Mouse (Mus musculus) urinary bladder, postnatal 14 days (tissue): ENCODE data around the gene Anpep.
"Not testable (repeated sequence)": the region's sequence is repeated elsewhere in the genome, so short reads cannot be mapped to it uniquely, and the experiment has no call there.

ENCODE experiments used
- DNase-seq: peaks from one replicate; pipeline ENCODE4 v3.0.0; 2021; ENCODE audit warnings: low spot score

Anpep gene

GRCm38 (mm10) chr7:79810611-79811506, 50.0 kb downstream of the Anpep start, which contains the start of gene Mesp2:
Gene Mesp2 (plus strand): TSS chr7:79810727.
- DNase-seq: peak; percentile 76

GRCm38 (mm10) chr7:79808561-79808960, 52.3 kb downstream of the Anpep start:
- DNase-seq: no peak

GRCm38 (mm10) chr7:79803887-79804286, 57.0 kb downstream of the Anpep start:
- DNase-seq: peak; percentile 50

GRCm38 (mm10) chr7:79802037-79802436, 58.8 kb downstream of the Anpep start:
- no peak for DNase-seq

GRCm38 (mm10) chr7:79801391-79801790, 59.5 kb downstream of the Anpep start:
- DNase-seq: no peak

- peak; percentile 63 for DNase-seq
Measured at GRCm38 (mm10) chr7:79800336-79800735, 60.5 kb downstream of the Anpep start.

GRCm38 (mm10) chr7:79799506-79799905, 61.4 kb downstream of the Anpep start:
- no peak for DNase-seq

GRCm38 (mm10) chr7:79799048-79799447, 61.8 kb downstream of the Anpep start:
- peak; percentile 82 for DNase-seq

GRCm38 (mm10) chr7:79798606-79799005, 62.3 kb downstream of the Anpep start:
- no peak for DNase-seq

GRCm38 (mm10) chr7:79793688-79794087, 67.2 kb downstream of the Anpep start, which contains the start of gene Mesp1:
Gene Mesp1 (minus strand): TSS chr7:79793788.
- DNase-seq: no peak

GRCm38 (mm10) chr7:79792635-79793421, 68.0 kb downstream of the Anpep start:
- peak; percentile 21 for DNase-seq

GRCm38 (mm10) chr7:79789812-79790211, 71.0 kb downstream of the Anpep start:
- not testable (repeated sequence) for DNase-seq

- peak; percentile 74 for DNase-seq
Measured at GRCm38 (mm10) chr7:79786295-79786694, 74.6 kb downstream of the Anpep start.

GRCm38 (mm10) chr7:79782516-79782855, 78.4 kb downstream of the Anpep start:
- no peak for DNase-seq

GRCm38 (mm10) chr7:79781826-79782515, 78.9 kb downstream of the Anpep start:
- DNase-seq: no peak

- DNase-seq: peak; percentile 76
Measured at GRCm38 (mm10) chr7:79780647-79781626, 79.9 kb downstream of the Anpep start.
